Mouse (Mus musculus) neutrophil, adult 5-6 weeks (primary cell): ENCODE data around the gene Thap4. TPM values are rescaled to one million over a fixed set of nuclear protein-coding genes. Genes with fewer than 3 reads are reported as not detected.
"Not testable (repeated sequence)": the region's sequence is repeated elsewhere in the genome, so short reads cannot be mapped to it uniquely, and the experiment has no call there.

Experiments
- ATAC-seq: fragments of 151-379, 151-347 bp; 2 replicates; pipeline ENCODE4 v1.8.0; 2017; ENCODE audit warnings: mild to moderate bottlenecking, moderate TSS enrichment; ENCODE audit not compliant: insufficient number of reproducible peaks, poor library complexity, low FRiP score, severe bottlenecking; ENCODE audit errors: extremely low read depth
- total RNA-seq: library from RNA; stranded (forward); fragments of 200-1000 nt; gene quantifications from 2 replicates; pipeline ENCODE4 v1.2.3, GENCODE M21; 2017

The Thap4 gene
- total RNA-seq = 10.9 and 12.8 TPM in 2 replicates

GRCm38 (mm10) chr1:93754573-93755290 lies at the start of gene Thap4:
Gene Thap4 (minus strand): TSS chr1:93754864.
- peak; percentile 77 for ATAC-seq

GRCm38 (mm10) chr1:93803556-93804507 lies 49.2 kb upstream of the Thap4 start, which contains the start of gene Ing5:
Gene Ing5 (plus strand): TSS chr1:93803965.
- ATAC-seq = peak; percentile 76

GRCm38 (mm10) chr1:93802771-93803170 lies 48.1 kb upstream of the Thap4 start:
- no peak for ATAC-seq

- peak; percentile 71 for ATAC-seq
Observed at GRCm38 (mm10) chr1:93801741-93802238, 47.1 kb upstream of the Thap4 start, which contains the start of gene Dtymk. Gene Dtymk (minus strand): TSS chr1:93801934.

- no peak for ATAC-seq
Observed at GRCm38 (mm10) chr1:93800670-93801503, 46.2 kb upstream of the Thap4 start.

- ATAC-seq = no peak
Observed at GRCm38 (mm10) chr1:93795886-93796285, 41.2 kb upstream of the Thap4 start.

- ATAC-seq = no peak
Observed at GRCm38 (mm10) chr1:93794526-93794925, 39.9 kb upstream of the Thap4 start.

GRCm38 (mm10) chr1:93786912-93787311 lies 32.2 kb upstream of the Thap4 start:
- ATAC-seq = no peak

GRCm38 (mm10) chr1:93776686-93777085 lies 22.0 kb upstream of the Thap4 start:
- no peak for ATAC-seq

- no peak for ATAC-seq
Observed at GRCm38 (mm10) chr1:93769901-93770300, 15.2 kb upstream of the Thap4 start.

GRCm38 (mm10) chr1:93767600-93767999 lies 12.9 kb upstream of the Thap4 start:
- no peak for ATAC-seq

GRCm38 (mm10) chr1:93764871-93765591 lies 10.4 kb upstream of the Thap4 start:
- ATAC-seq = no peak

GRCm38 (mm10) chr1:93763531-93763930 lies 8.9 kb upstream of the Thap4 start:
- not testable (repeated sequence) for ATAC-seq

- ATAC-seq = no peak
Observed at GRCm38 (mm10) chr1:93760076-93760475, 5.4 kb upstream of the Thap4 start.

- no peak for ATAC-seq
Observed at GRCm38 (mm10) chr1:93756154-93756553, 1.5 kb upstream of the Thap4 start.

GRCm38 (mm10) chr1:93755618-93756017 lies 954 bp upstream of the Thap4 start:
- no peak for ATAC-seq

GRCm38 (mm10) chr1:93755291-93755610 lies 587 bp upstream of the Thap4 start:
- no peak for ATAC-seq

- 0 out of 2 replicates have a peak, but pooled peaks have one; percentile 3 for ATAC-seq
Observed at GRCm38 (mm10) chr1:93753911-93754572, 622 bp downstream of the Thap4 start.
